Mouse (Mus musculus) ES-Bruce4 (cell line): ENCODE results near the gene Ost4. TPM values are rescaled to one million over a fixed set of nuclear protein-coding genes. Genes with fewer than 3 reads are reported as not detected.
A peak's percentile ranks its signal among the peaks of the same experiment; 100 is the strongest.

Source experiments
- H3K27ac ChIP-seq: 2 replicates; pipeline ENCODE4 v1.5.1; 2012; ENCODE audit warnings: low read length, inconsistent platforms; ENCODE audit not compliant: insufficient read depth
- H3K27me3 ChIP-seq: 2 replicates; pipeline ENCODE4 v1.6.1; 2012; ENCODE audit warnings: mild to moderate bottlenecking, low read length, inconsistent platforms; ENCODE audit not compliant: control insufficient read depth, poor library complexity, insufficient read depth, severe bottlenecking
- H3K36me3 ChIP-seq: 2 replicates; pipeline ENCODE4 v1.6.1; 2012; ENCODE audit warnings: inconsistent platforms, mild to moderate bottlenecking, low read length, moderate library complexity; ENCODE audit not compliant: control insufficient read depth, poor library complexity, insufficient read depth, severe bottlenecking
- H3K4me1 ChIP-seq: one replicate; pipeline ENCODE4 v1.8.1; 2011; ENCODE audit warnings: low read length; ENCODE audit not compliant: control insufficient read depth, insufficient read depth
- H3K4me3 ChIP-seq: 2 replicates; pipeline ENCODE4 v1.5.1; 2011; ENCODE audit warnings: low read depth, mild to moderate bottlenecking, low read length
- H3K9ac ChIP-seq: 2 replicates; pipeline ENCODE4 v1.6.1; 2012; ENCODE audit warnings: low read depth, mild to moderate bottlenecking, inconsistent platforms; ENCODE audit not compliant: poor library complexity, severe bottlenecking
- H3K9me3 ChIP-seq: replicated peaks from 2 replicates; pipeline ENCODE4 v1.6.1; 2012; ENCODE audit warnings: mild to moderate bottlenecking, low read length, inconsistent platforms; ENCODE audit not compliant: control insufficient read depth, poor library complexity, insufficient read depth, severe bottlenecking
- CTCF ChIP-seq: IDR thresholded peaks from one replicate; pipeline ENCODE4 v1.8.1; 2011; ENCODE audit warnings: low read depth, low read length
- EP300 ChIP-seq: IDR thresholded peaks from 2 replicates; pipeline ENCODE4 v1.6.1; 2011; ENCODE audit warnings: low read depth, low read length; ENCODE audit not compliant: insufficient read depth
- POLR2A ChIP-seq: IDR thresholded peaks from one replicate; pipeline ENCODE4 v1.8.1; 2011; ENCODE audit warnings: low read length; ENCODE audit not compliant: insufficient read depth
- polyA plus RNA-seq: library from polyadenylated mRNA; stranded (reverse); fragments of >200 nt; gene quantifications from 2 replicates; pipeline ENCODE4 v1.2.4, GENCODE M21; 2011; ENCODE audit warnings: low read depth; ENCODE audit not compliant: missing spikeins, insufficient read depth, insufficient read length

The Ost4 gene
- polyA plus RNA-seq, 1 experiment, result 216 TPM

GRCm38 (mm10) chr5:30943004-30943403 lies 35.4 kb upstream of the Ost4 start:
- Histone ChIP-seq H3K27ac (no peak overlapping the region), H3K27me3 (no peaks in the 10 kb centered on the region), H3K4me1 (no peaks in the 10 kb centered on the region), H3K36me3 (no peaks in the 10 kb centered on the region), H3K9ac (no peak overlapping the region), H3K9me3 (no peaks in the 10 kb centered on the region), H3K4me3 (no peak overlapping the region)
- peak; percentile 54 for TF ChIP-seq CTCF
- TF ChIP-seq EP300, result no peak

GRCm38 (mm10) chr5:30934725-30935461 lies 27.3 kb upstream of the Ost4 start:
- Histone ChIP-seq H3K9me3 (no peaks in the 10 kb centered on the region), H3K4me3 (no peak overlapping the region), H3K9ac (no peak overlapping the region), H3K36me3 (no peaks in the 10 kb centered on the region), H3K27ac (no peak overlapping the region), H3K4me1 (no peaks in the 10 kb centered on the region), H3K27me3 (no peaks in the 10 kb centered on the region)
- TF ChIP-seq EP300 (no peak), CTCF (no peak), POLR2A (no peak)

GRCm38 (mm10) chr5:30933705-30934104 lies 26.1 kb upstream of the Ost4 start:
- Histone ChIP-seq H3K4me3 (no peak overlapping the region), H3K36me3 (no peaks in the 10 kb centered on the region), H3K4me1 (no peaks in the 10 kb centered on the region), H3K27me3 (no peaks in the 10 kb centered on the region), H3K27ac (no peak overlapping the region), H3K9ac (no peak overlapping the region), H3K9me3 (no peaks in the 10 kb centered on the region)
- TF ChIP-seq CTCF, result no peak
- TF ChIP-seq POLR2A, result no peak
- no peak for TF ChIP-seq EP300

- Histone ChIP-seq H3K9me3 (no peaks in the 10 kb centered on the region), H3K4me3 (no peak overlapping the region), H3K27me3 (no peaks in the 10 kb centered on the region), H3K4me1 (no peaks in the 10 kb centered on the region), H3K27ac (no peak overlapping the region), H3K9ac (no peak overlapping the region), H3K36me3 (no peaks in the 10 kb centered on the region)
- no peak for TF ChIP-seq EP300
- TF ChIP-seq POLR2A, result no peak
- TF ChIP-seq CTCF, result no peak
These were observed 23.8 kb upstream of the Ost4 start for GRCm38 (mm10) chr5:30931378-30931777.

- no peaks in the 10 kb centered on the region for H3K27me3 ChIP-seq
- no peak overlapping the region for H3K4me3 ChIP-seq
- no peaks in the 10 kb centered on the region for H3K36me3 ChIP-seq
- H3K9ac ChIP-seq, result no peak overlapping the region
- TF ChIP-seq CTCF, result no peak
- no peak for TF ChIP-seq EP300
- no peak for TF ChIP-seq POLR2A
- no peaks in the 10 kb centered on the region for H3K4me1 ChIP-seq
- H3K9me3 ChIP-seq, result no peaks in the 10 kb centered on the region
- no peak overlapping the region for H3K27ac ChIP-seq
These were observed 23.3 kb upstream of the Ost4 start for GRCm38 (mm10) chr5:30930846-30931245.

DNA sequence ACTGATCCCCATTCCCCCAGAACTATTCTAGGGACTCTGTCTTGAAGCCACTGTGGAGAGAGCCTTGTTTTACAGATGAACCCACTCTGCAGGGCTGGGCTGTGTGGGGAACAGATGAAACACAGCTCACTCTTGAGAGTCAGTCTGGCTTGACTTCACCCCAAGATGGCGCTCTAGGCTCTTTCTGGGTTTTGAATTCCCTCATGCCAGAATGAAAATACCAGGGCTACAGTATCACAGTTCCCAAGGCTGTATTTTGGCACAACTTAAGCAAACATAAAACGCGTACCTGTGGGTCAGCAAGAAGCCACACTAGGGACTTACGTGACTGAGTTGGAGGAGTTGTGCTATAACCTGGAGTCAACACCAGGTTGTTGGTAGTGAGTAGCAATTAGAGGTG lies 22.5 kb upstream of the Ost4 start:
- Histone ChIP-seq H3K9ac (no peak overlapping the region), H3K4me1 (no peaks in the 10 kb centered on the region), H3K27me3 (no peaks in the 10 kb centered on the region), H3K36me3 (no peaks in the 10 kb centered on the region), H3K9me3 (no peaks in the 10 kb centered on the region), H3K4me3 (no peak overlapping the region), H3K27ac (no peak overlapping the region)
- TF ChIP-seq EP300 (no peak), CTCF (peak; percentile 45)
